Mouse (Mus musculus) thymus, adult 2 months (tissue): Measurements from ENCODE around the gene Mapk13. TPM values are rescaled to one million over a fixed set of nuclear protein-coding genes. Genes with fewer than 3 reads are reported as not detected.
"Not testable (repeated sequence)": the region's sequence is repeated elsewhere in the genome, so short reads cannot be mapped to it uniquely, and the experiment has no call there.

Source experiments
- DNase-seq: peaks from one replicate; pipeline ENCODE4 v3.0.0; 2021
- H3K27ac ChIP-seq: fragments of 200-500 bp; 2 replicates; pipeline ENCODE4 v1.5.1; 2012; ENCODE audit warnings: low read length, control low read depth; ENCODE audit not compliant: control insufficient read depth, insufficient read depth
- H3K27me3 ChIP-seq: fragments of 200-500 bp; 2 replicates; pipeline ENCODE4 v1.6.1; 2012; ENCODE audit warnings: mild to moderate bottlenecking, low read length, moderate library complexity, mixed read lengths; ENCODE audit not compliant: control insufficient read depth, insufficient read depth
- H3K36me3 ChIP-seq: fragments of 200-500 bp; 2 replicates; pipeline ENCODE4 v1.6.1; 2012; ENCODE audit warnings: mild to moderate bottlenecking, low read length, moderate library complexity; ENCODE audit not compliant: control insufficient read depth, insufficient read depth
- H3K4me1 ChIP-seq: fragments of 200-500 bp; replicated peaks from 2 replicates; pipeline ENCODE4 v1.6.1; 2012; ENCODE audit warnings: low read length; ENCODE audit not compliant: control insufficient read depth, insufficient read depth
- H3K4me3 ChIP-seq: fragments of 200-500 bp; 2 replicates; pipeline ENCODE4 v1.5.1; 2012; ENCODE audit warnings: mild to moderate bottlenecking, low read length, control low read depth, moderate library complexity; ENCODE audit not compliant: control insufficient read depth, insufficient read depth
- CTCF ChIP-seq: fragments of 200-500 bp; IDR thresholded peaks from 2 replicates; pipeline ENCODE4 v1.5.1; 2012; ENCODE audit warnings: mild to moderate bottlenecking, control low read depth, low read length, moderate library complexity, borderline replicate concordance; ENCODE audit not compliant: control insufficient read depth, poor library complexity, insufficient read depth; ENCODE audit errors: extremely low read depth
- POLR2A ChIP-seq: fragments of 200-500 bp; IDR thresholded peaks from 2 replicates; pipeline ENCODE4 v1.6.1; 2012; ENCODE audit warnings: mild to moderate bottlenecking, low read length, control low read depth, moderate library complexity; ENCODE audit not compliant: control insufficient read depth, poor library complexity, insufficient read depth; ENCODE audit errors: extremely low read depth
- WGBS: fragments of 180-500 bp; shearing (Covaris S2); methylation state at CpG from one replicate; pipeline ENCODE4 v1.1.7; 2018; 5-methylcytosine and 5-hydroxymethylcytosine counted together
- polyA plus RNA-seq: library from polyadenylated mRNA; depleted of rRNA; stranded (reverse); fragments of >200 nt; gene quantifications from 2 replicates; pipeline ENCODE4 v1.2.3, GENCODE M21; 2012

The Mapk13 gene
- polyA plus RNA-seq, 1 experiment, result 8.2 TPM

- H3K4me3 ChIP-seq, result no peak overlapping the region
- no peak for DNase-seq
- H3K4me1 ChIP-seq, result no peaks in the 10 kb centered on the region
- no peaks in the 10 kb centered on the region for H3K27me3 ChIP-seq
- peaks cover 24% of the 10 kb centered on the region for H3K36me3 ChIP-seq
- WGBS, result 97% methylated on average over 10 of the region's 10 CpGs
- no peak overlapping the region for H3K27ac ChIP-seq
- TF ChIP-seq POLR2A (no peak), CTCF (no peak)
Measured at GRCm38 (mm10) chr17:28809175-28809831, 40.2 kb downstream of the Mapk13 start.

- Histone ChIP-seq H3K36me3 (peaks cover 23% of the 10 kb centered on the region), H3K4me1 (no peaks in the 10 kb centered on the region), H3K27ac (no peak overlapping the region), H3K4me3 (no peak overlapping the region), H3K27me3 (no peaks in the 10 kb centered on the region)
- no peak for TF ChIP-seq CTCF
- TF ChIP-seq POLR2A, result no peak
- no peak for DNase-seq
- 96% methylated on average over 10 of the region's 10 CpGs for WGBS
Measured at GRCm38 (mm10) chr17:28812345-28812744, 43.2 kb downstream of the Mapk13 start.

GRCm38 (mm10) chr17:28814529-28815097 is 45.5 kb downstream of the Mapk13 start:
- WGBS, result 95% methylated on average over 18 of the region's 18 CpGs
- no peak overlapping the region for H3K27ac ChIP-seq
- peaks cover 33% of the 10 kb centered on the region for H3K36me3 ChIP-seq
- TF ChIP-seq POLR2A (no peak), CTCF (no peak)
- H3K4me3 ChIP-seq, result no peak overlapping the region
- DNase-seq, result no peak
- no peaks in the 10 kb centered on the region for H3K4me1 ChIP-seq
- H3K27me3 ChIP-seq, result no peaks in the 10 kb centered on the region

- Histone ChIP-seq H3K27me3 (no peaks in the 10 kb centered on the region), H3K4me1 (no peaks in the 10 kb centered on the region), H3K4me3 (no peak overlapping the region), H3K36me3 (peaks cover 29% of the 10 kb centered on the region), H3K27ac (no peak overlapping the region)
- 85% methylated on average over 10 of the region's 10 CpGs for WGBS
- no peak for TF ChIP-seq POLR2A
- TF ChIP-seq CTCF, result no peak
- DNase-seq, result no peak
Measured at GRCm38 (mm10) chr17:28815384-28816004, 46.4 kb downstream of the Mapk13 start.

GRCm38 (mm10) chr17:28816326-28816725 is 47.2 kb downstream of the Mapk13 start:
- not testable (repeated sequence) for H3K27me3 ChIP-seq, DNase-seq, H3K4me3 ChIP-seq, H3K4me1 ChIP-seq, H3K27ac ChIP-seq
- peaks cover 37% of the 10 kb centered on the region for H3K36me3 ChIP-seq
- 95% methylated on average over 10 of the region's 10 CpGs for WGBS

- H3K4me1 ChIP-seq, result no peaks in the 10 kb centered on the region
- no peak overlapping the region for H3K27ac ChIP-seq
- no peak overlapping the region for H3K4me3 ChIP-seq
- no peaks in the 10 kb centered on the region for H3K27me3 ChIP-seq
- peaks cover 45% of the 10 kb centered on the region for H3K36me3 ChIP-seq
- DNase-seq, result no peak
- WGBS, result 95% methylated on average over 25 of the region's 25 CpGs
- TF ChIP-seq POLR2A, result no peak
- TF ChIP-seq CTCF, result no peak
Measured at GRCm38 (mm10) chr17:28816875-28817811, 48.0 kb downstream of the Mapk13 start.
